Mouse (Mus musculus): ENCODE results near the gene Ctnna2. TPM values are rescaled to one million over a fixed set of nuclear protein-coding genes. Genes with fewer than 3 reads are reported as not detected.

The Ctnna2 gene
- polyA plus RNA-seq, 1 experiment from 2014 or later: 0.79 TPM

DNA sequence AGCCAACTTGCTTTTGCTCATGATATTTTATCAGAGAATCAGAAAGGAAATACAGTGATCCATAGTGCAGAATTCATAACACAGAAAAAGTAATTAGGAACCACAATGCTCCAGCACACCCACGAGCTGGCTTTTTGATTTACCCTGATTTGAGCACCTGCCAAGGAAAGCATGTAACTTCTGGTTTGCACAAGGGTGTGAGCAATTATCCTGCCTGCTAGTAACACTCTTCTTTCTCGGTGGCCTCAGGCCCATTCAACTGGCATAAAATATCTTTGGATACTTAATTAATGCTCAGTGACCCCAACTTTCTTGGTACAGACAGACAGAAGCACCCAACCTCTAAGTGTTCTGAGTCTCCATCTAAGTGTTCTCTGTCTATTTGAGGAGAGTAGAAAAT is 794.6 kb downstream of the Ctnna2 start:
- H3K36me3 ChIP-seq: no peaks in the 10 kb centered on the region
- H3K4me2 ChIP-seq: no peak overlapping the region
- no peak overlapping the region for H3K27ac ChIP-seq
- H3K9ac ChIP-seq: no peak overlapping the region
- WGBS (ENCODE audit: insufficient replicate concordance): 54% methylated on average over 2 of the region's 2 CpGs
- no peaks in the 10 kb centered on the region for H3K9me3 ChIP-seq (replicated peaks)
- no peaks in the 10 kb centered on the region for H3K4me1 ChIP-seq
- H3K27me3 ChIP-seq (replicated peaks): no peaks in the 10 kb centered on the region
- H3K4me3 ChIP-seq: no peak overlapping the region
- ATAC-seq: no peak

DNA sequence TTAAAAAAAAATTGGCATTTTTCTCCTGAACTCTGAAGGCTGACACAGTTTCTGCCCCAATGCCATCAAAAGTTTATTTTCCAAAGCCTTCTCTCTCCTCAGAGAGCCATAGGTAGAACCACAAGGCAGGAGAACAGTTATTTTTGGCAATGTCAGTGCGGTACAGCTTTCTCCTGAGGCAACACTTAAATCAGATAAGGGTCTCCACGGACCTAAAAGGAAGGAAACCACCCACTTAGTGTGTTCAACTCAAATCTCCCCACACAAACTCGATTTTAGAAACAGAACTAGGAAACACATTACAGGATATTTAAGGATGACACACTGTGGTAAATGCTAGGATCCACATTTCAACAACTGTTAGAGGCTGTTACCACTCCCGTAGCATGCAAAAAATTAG is 803.7 kb downstream of the Ctnna2 start:
- no peak overlapping the region for H3K27ac ChIP-seq
- WGBS (ENCODE audit: insufficient replicate concordance): 18% methylated on average over 4 of the region's 4 CpGs

DNA sequence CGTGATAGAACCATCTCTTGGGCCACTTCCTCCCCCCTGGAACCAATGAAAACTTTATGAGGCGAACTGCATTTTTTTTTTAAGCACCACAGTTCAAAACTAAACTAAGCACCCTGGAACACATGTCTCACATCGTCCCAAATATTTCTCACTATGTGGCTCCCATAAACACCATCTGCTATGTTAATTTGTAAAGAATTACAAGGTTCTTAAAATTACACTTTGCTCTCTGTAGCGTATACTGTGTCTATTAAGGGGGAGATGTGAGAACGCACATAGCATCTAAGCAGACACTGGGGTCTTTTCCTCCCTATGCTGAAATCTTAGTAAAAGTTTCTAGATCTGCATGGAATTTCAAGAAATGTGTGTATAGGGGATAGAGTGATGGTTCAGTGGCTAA is 822.5 kb downstream of the Ctnna2 start:
- H3K9ac ChIP-seq: no peak overlapping the region
- H3K4me3 ChIP-seq: no peak overlapping the region
- H3K27me3 ChIP-seq (replicated peaks): no peaks in the 10 kb centered on the region
- H3K9me3 ChIP-seq (replicated peaks): no peaks in the 10 kb centered on the region
- ATAC-seq: no peak
- no peaks in the 10 kb centered on the region for H3K4me1 ChIP-seq
- H3K36me3 ChIP-seq: no peaks in the 10 kb centered on the region
- no peak overlapping the region for H3K27ac ChIP-seq
- H3K4me2 ChIP-seq: no peak overlapping the region
- WGBS (ENCODE audit: insufficient replicate concordance): 61% methylated on average over 5 of the region's 5 CpGs

More for the DNA sequence above, 803.7 kb downstream of the Ctnna2 start:
- Histone ChIP-seq H3K4me2 (no peak overlapping the region), H3K27me3 (replicated peaks) (no peaks in the 10 kb centered on the region), H3K4me3 (no peak overlapping the region), H3K9ac (no peak overlapping the region), H3K36me3 (no peaks in the 10 kb centered on the region), H3K4me1 (no peaks in the 10 kb centered on the region), H3K9me3 (replicated peaks) (no peaks in the 10 kb centered on the region)
- no peak for ATAC-seq

DNA sequence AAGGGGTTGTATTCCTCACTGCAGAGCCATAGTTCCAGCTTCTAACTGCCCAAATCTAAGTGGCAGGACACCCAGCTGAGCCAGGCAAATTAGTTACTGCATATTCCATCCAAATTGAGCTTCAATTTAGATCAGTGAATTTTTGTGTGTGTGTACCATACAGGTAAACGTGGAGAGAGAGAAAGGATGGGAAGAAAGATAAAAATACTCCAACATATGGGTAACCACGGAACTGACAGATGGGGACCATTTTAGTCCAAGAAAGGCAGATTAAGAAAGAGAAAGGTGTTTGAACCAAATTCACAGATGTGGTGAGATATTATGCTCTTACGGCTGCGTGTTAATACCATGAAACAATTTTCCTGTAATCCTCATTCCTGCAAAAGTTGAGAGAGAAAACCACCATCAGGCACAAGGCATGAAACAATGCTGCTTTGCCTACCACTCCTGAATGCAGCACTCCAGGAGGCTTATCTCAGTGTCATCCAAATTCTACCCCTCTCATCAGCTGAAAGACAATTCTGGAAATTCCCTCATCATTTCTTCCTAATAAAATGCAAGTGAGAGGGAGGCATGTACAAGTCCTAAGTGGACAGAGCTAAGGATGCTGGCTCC is 840.1 kb downstream of the Ctnna2 start:
- Histone ChIP-seq H3K4me3 (no peak overlapping the region), H3K9ac (no peak overlapping the region), H3K4me1 (no peaks in the 10 kb centered on the region), H3K9me3 (replicated peaks) (no peaks in the 10 kb centered on the region), H3K4me2 (no peak overlapping the region), H3K27ac (no peak overlapping the region), H3K27me3 (replicated peaks) (no peaks in the 10 kb centered on the region), H3K36me3 (no peaks in the 10 kb centered on the region)
- ATAC-seq: no peak
- 65% methylated on average over 4 of the region's 4 CpGs for WGBS (ENCODE audit: insufficient replicate concordance)

DNA sequence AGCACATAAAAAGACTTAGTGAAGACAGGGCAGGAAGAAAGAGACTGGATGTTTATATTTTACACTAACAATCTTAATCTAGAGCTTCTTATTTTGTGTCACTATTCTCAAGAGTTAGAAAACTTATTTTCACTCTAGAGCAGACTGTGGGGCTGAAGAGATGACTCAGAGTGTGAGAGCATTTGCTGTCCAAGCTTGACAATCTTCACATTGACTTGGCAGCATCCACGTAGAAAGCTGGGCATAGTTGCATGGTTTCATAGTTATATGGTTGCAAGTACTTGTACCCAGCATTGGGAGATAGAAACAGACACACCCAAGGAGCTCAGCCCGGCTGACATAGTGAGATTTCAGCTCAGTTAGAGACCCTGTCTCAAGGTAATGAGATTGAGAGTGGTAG is 858.6 kb downstream of the Ctnna2 start:
- no peaks in the 10 kb centered on the region for H3K4me1 ChIP-seq
- 41% methylated on average over 2 of the region's 2 CpGs for WGBS (ENCODE audit: insufficient replicate concordance)

DNA sequence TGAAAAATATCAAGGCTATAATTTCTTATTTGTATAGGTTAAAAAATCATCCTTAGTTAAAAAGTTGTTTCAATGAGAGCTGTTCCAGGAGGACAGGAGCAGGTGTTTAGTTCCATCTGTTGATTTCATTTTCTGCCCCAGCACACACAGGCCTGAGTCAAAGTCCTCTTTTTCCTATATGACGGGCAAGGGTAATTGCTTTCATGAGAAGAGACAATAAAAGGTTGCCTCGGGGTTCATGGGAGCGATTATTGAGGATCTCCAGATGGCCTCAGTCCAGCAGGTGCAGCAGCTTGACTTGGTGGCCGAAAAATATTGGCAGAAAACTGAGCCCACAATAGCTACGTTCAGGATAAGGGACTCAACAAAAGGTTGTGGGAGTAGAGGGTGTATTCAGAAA is 859.0 kb downstream of the Ctnna2 start:
- Histone ChIP-seq H3K9ac (no peak overlapping the region), H3K27me3 (replicated peaks) (no peaks in the 10 kb centered on the region), H3K4me2 (no peak overlapping the region), H3K27ac (no peak overlapping the region), H3K4me1 (no peaks in the 10 kb centered on the region), H3K9me3 (replicated peaks) (no peaks in the 10 kb centered on the region), H3K4me3 (no peak overlapping the region), H3K36me3 (no peaks in the 10 kb centered on the region)
- no peak for ATAC-seq
- 63% methylated on average over 5 of the region's 5 CpGs for WGBS (ENCODE audit: insufficient replicate concordance)

More for the DNA sequence above, 858.6 kb downstream of the Ctnna2 start:
- H3K27ac ChIP-seq: no peak overlapping the region
- H3K36me3 ChIP-seq: no peaks in the 10 kb centered on the region
- H3K4me2 ChIP-seq: no peak overlapping the region
- no peak for ATAC-seq
- H3K27me3 ChIP-seq (replicated peaks): no peaks in the 10 kb centered on the region
- no peak overlapping the region for H3K9ac ChIP-seq
- H3K4me3 ChIP-seq: no peak overlapping the region
- H3K9me3 ChIP-seq (replicated peaks): no peaks in the 10 kb centered on the region

DNA sequence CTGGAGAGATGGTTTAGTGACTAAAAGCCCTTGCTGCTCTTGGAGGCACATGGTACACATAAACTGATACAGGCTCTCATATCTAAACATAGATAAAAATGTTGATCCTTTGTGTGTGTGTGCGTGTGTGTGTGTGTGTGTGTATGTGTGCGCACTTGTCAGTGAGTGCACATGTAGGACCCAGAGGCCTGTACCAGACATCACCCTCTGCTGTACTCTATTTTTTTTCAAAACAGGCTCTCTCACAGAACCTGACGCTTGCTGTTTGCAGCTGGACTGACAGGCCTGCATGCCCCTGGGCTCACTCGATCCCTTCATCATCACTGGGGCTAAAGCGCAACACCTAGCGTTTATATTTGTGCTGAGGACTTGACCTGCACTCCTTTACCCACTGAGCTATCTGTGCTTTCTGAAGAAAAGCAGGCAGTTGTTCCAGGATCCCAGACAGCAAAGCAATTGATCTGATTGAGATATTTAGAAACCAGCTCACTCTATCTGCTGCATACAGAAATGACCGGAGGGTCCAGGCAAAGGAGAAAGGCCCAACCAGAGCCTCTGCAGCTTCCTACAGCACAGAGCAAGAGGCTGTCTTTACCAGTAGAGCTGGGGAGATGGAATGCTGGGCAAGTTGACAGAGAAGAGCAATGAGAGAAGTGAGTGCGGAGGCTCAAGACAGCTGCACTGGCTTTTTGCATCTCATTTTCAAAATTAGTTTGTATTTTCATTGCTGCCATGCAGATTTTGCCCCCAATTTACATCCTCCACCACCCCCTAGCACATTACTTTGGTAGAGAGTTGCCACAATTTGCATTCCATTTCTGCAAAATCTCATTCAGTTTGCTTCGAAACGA is 870.2 kb downstream of the Ctnna2 start:
- Histone ChIP-seq H3K4me3 (no peak overlapping the region), H3K4me1 (no peaks in the 10 kb centered on the region), H3K27ac (no peak overlapping the region), H3K4me2 (no peak overlapping the region), H3K27me3 (replicated peaks) (no peaks in the 10 kb centered on the region), H3K9ac (no peak overlapping the region), H3K9me3 (replicated peaks) (no peaks in the 10 kb centered on the region), H3K36me3 (no peaks in the 10 kb centered on the region)
- ATAC-seq: no peak
- WGBS (ENCODE audit: insufficient replicate concordance): 69% methylated on average over 10 of the region's 10 CpGs

DNA sequence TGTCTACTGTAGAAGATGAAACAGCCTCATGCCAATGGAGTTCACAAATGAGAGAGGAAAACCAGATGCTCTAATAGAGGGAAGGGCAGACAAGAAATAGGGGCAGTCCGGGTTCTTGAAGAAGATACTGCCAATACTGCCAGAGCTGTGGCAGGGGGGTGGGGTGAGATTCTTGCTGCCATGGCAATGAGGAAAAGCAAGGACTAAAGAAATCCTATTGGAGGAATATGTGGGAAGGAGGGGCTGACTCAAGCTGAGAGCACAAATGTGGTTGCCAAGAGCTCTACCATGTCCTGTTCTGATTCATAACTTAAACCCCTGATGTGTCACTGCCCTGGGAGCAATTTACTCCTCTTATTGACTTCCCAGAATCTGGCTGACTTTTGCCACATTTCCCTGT is 878.5 kb downstream of the Ctnna2 start:
- H3K9ac ChIP-seq: no peak overlapping the region
- H3K9me3 ChIP-seq (replicated peaks): no peaks in the 10 kb centered on the region
- no peak for ATAC-seq
- WGBS (ENCODE audit: insufficient replicate concordance): 22% methylated on average over 1 of the region's 1 CpGs
- no peak overlapping the region for H3K27ac ChIP-seq
- H3K4me1 ChIP-seq: no peaks in the 10 kb centered on the region
- no peak overlapping the region for H3K4me3 ChIP-seq
- H3K27me3 ChIP-seq (replicated peaks): no peaks in the 10 kb centered on the region
- no peak overlapping the region for H3K4me2 ChIP-seq
- no peaks in the 10 kb centered on the region for H3K36me3 ChIP-seq

DNA sequence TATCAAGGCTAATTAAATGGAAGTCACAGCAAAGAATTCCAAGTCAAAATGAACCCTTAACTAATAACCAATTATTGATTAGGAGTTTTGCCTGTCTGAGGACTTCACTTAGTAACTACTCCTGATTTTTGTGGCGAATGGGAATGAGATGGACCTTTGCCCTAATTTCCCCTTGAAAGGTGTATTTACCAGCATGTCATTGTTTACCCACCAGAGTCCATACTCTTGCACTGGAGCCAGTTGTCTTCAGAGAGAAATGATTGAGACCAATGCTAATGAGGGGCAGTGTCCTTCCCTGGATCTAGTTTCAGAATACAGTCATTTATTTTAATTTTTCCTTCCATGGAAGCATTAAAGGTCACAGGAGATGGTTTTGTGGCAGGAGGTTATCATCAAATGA is 881.0 kb downstream of the Ctnna2 start:
- no peak overlapping the region for H3K9ac ChIP-seq
- 58% methylated on average over 1 of the region's 1 CpGs for WGBS (ENCODE audit: insufficient replicate concordance)

DNA sequence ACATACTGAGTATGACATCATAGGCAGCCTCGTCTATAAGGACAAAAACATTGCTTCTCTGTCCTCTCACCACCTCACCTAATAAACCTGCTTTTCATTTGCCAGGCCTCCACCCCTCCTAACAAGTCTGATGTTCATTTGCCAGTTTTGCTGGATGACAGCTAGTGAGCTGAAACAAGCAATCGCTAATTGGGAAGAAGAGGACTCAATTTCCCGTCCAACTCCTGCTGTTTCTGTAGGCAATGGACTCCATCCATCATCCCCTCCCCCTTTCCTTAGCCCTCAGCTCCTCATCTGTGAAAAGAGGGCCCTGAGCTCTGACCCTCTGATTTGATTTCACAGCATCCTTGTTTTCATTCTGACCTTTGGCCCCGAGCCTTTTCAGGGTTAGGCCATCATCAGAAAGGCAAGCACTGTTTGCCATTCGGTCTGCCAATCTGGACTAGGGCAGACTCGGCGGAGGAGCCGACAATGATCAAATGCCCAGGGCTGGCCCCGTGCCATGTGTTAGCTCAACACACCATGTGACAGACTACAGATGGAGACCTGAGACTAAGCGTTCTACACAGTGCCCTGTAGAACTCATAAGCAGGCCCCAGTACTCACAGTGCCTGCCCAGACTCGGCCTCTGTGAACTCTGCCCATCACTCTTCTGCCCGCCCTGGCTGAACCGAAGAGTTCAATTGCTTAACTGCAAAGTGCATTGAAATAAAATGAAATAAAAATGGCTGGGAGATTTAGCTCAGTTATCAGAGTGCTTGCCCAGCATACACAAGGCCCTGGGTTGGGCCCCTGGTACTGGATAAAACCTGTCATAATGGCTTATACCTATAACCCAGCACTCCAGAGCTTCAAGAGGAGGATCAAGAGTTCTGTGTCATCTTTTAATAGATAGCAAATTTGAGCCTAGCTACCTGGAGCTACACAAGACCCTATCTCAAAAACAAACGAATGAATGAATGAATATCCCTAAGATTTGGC is 903.8 kb downstream of the Ctnna2 start:
- no peak overlapping the region for H3K9ac ChIP-seq
- WGBS (ENCODE audit: insufficient replicate concordance): 67% methylated on average over 14 of the region's 14 CpGs
- H3K27ac ChIP-seq: no peak overlapping the region
- no peak for ATAC-seq
- H3K36me3 ChIP-seq: no peaks in the 10 kb centered on the region
- H3K4me2 ChIP-seq: no peak overlapping the region
- H3K27me3 ChIP-seq (replicated peaks): no peaks in the 10 kb centered on the region
- H3K4me3 ChIP-seq: no peak overlapping the region
- no peaks in the 10 kb centered on the region for H3K9me3 ChIP-seq (replicated peaks)
- no peaks in the 10 kb centered on the region for H3K4me1 ChIP-seq

More for the DNA sequence above, 881.0 kb downstream of the Ctnna2 start:
- H3K36me3 ChIP-seq: no peaks in the 10 kb centered on the region
- H3K4me2 ChIP-seq: no peak overlapping the region
- no peak overlapping the region for H3K27ac ChIP-seq
- no peak overlapping the region for H3K4me3 ChIP-seq
- no peak for ATAC-seq
- H3K4me1 ChIP-seq: no peaks in the 10 kb centered on the region
- no peaks in the 10 kb centered on the region for H3K27me3 ChIP-seq (replicated peaks)
- no peaks in the 10 kb centered on the region for H3K9me3 ChIP-seq (replicated peaks)

DNA sequence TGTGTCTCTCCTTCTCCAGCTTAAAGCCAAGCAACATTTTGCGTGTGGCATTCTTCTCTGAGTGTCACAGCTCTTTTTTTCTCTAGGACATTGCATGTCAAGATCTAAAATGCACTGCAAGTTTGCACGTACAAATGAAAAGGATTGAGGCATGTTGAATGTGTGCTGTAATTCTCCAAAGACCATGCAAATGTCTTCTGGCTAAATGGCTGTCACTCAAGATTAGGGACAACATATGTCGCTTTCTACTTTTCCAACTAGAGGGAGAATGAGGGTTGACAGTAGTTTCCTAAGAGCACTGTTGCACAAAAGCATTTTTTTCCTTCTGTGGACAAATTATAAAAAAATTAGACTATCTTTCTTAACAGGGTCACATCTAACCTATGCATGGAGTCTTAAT is 909.9 kb downstream of the Ctnna2 start:
- no peaks in the 10 kb centered on the region for H3K9me3 ChIP-seq (replicated peaks)
- 60% methylated on average over 3 of the region's 3 CpGs for WGBS (ENCODE audit: insufficient replicate concordance)
- H3K4me2 ChIP-seq: no peak overlapping the region
- H3K27ac ChIP-seq: no peak overlapping the region
- no peaks in the 10 kb centered on the region for H3K4me1 ChIP-seq
- H3K36me3 ChIP-seq: no peaks in the 10 kb centered on the region
- H3K9ac ChIP-seq: no peak overlapping the region
- H3K27me3 ChIP-seq (replicated peaks): no peaks in the 10 kb centered on the region
- ATAC-seq: no peak
- H3K4me3 ChIP-seq: no peak overlapping the region

DNA sequence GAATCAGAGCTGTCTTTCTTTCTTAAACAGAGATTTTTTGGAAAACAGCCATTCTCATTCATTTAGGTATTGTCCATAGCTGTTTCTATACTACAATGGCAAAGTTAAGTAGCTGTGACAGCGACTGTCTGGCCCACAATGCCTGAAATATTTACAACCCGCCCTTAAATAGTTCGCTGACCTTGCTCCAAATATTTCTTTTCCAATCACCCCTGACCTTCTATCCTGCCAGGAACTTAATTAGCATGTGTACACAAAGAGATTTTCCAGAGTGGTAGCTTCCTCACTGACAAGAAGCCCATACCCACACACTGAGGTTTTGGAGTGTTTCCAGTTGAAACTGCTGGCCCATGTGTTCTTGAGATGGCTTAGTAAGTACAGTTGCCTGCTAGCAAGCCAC is 928.8 kb downstream of the Ctnna2 start:
- H3K27ac ChIP-seq: no peak overlapping the region
- H3K36me3 ChIP-seq: no peaks in the 10 kb centered on the region
- ATAC-seq: no peak
- H3K9me3 ChIP-seq (replicated peaks): no peaks in the 10 kb centered on the region
- H3K9ac ChIP-seq: no peak overlapping the region
- 58% methylated on average over 3 of the region's 3 CpGs for WGBS (ENCODE audit: insufficient replicate concordance)
- no peaks in the 10 kb centered on the region for H3K4me1 ChIP-seq
- no peaks in the 10 kb centered on the region for H3K27me3 ChIP-seq (replicated peaks)
- no peak overlapping the region for H3K4me2 ChIP-seq
- H3K4me3 ChIP-seq: no peak overlapping the region
